15 mouse cellular contexts compared by ENCODE assay signal in the genomic region with DNA sequence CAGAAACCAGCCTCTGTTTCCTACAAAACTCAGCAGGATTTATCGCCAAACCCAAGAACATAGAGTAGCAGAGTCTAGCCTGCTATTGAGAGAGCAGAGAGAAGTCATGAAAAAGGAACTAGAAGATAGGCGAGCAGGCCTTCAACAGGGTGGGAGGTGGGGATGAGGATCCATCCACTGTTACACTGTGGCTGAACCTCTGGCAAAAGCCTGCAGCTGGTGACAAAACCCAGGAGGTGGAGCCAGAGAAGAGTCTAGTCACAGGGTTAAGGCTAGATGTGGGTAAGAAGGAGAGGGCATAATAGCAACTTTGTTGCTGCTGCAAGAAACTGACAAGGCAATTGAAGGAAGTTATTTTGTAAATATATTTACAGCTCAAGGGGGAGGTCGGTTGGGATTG.
"Had no signal": no experiment of that assay in that cellular context is flagged by ENCODE, and none has a peak within 500 bp of the region (broad histone marks: within the 10 kb centered on the region; RNA-seq: fewer than 3 reads in every experiment).

No protein-coding gene starts in this region.

- H3K4me2 ChIP-seq: limb, embryonic 12.5 days; liver, embryonic 15.5 days; midbrain, embryonic 11.5 days; stomach, embryonic 15.5 days had no signal

- H3K9me3 ChIP-seq: limb, embryonic 12.5 days; liver, embryonic 15.5 days; megakaryocyte, embryonic 14.5 days; stomach, embryonic 15.5 days had no signal

- ATAC-seq: lung, postnatal 0 days; midbrain, embryonic 16.5 days had no signal

- H3K36me3 ChIP-seq: liver, embryonic 15.5 days; stomach, embryonic 15.5 days had no signal

- DNase-seq: kidney, adult 11 months; kidney, adult 9 months; kidney, postnatal 10 days; liver; lung, adult 2 months; lung, postnatal 36 days; right cerebral cortex, postnatal 14 days; thymus, postnatal 14 days had no signal

- H3K27me3 ChIP-seq: limb, embryonic 12.5 days; stomach, embryonic 15.5 days had no signal

- H3K4me1 ChIP-seq: liver, embryonic 15.5 days; megakaryocyte, embryonic 14.5 days; stomach, embryonic 15.5 days had no signal

- H3K9ac ChIP-seq: limb, embryonic 12.5 days; liver, embryonic 15.5 days; stomach, embryonic 15.5 days had no signal

- H3K27ac ChIP-seq: limb, embryonic 12.5 days; liver, embryonic 15.5 days; stomach, embryonic 15.5 days had no signal

- H3K4me3 ChIP-seq: limb, embryonic 12.5 days; liver, embryonic 15.5 days; megakaryocyte, embryonic 14.5 days; stomach, embryonic 15.5 days had no signal
